Mouse (Mus musculus): ENCODE results near the gene Ptov1. TPM values are rescaled to one million over a fixed set of nuclear protein-coding genes. Genes with fewer than 3 reads are reported as not detected.
A peak's percentile ranks its signal among the peaks of the same experiment; 100 is the strongest.

Gene Ptov1
- polyA plus RNA-seq, 1 experiment from 2014 or later: 389 TPM

- Histone ChIP-seq H3K9ac (ENCODE audit: low read depth, low read length) (no peak overlapping the region; the same call in 1 of the 2 replicates), H3K36me3 (ENCODE audit: control insufficient read depth, insufficient read depth, low read length) (peaks cover 36% of the 10 kb centered on the region), H3K4me3 (ENCODE audit: low read length) (no peak overlapping the region), H3K27ac (ENCODE audit: low read depth, low read length) (no peak overlapping the region), H3K9me3 (ENCODE audit: control insufficient read depth, low read length) (no peaks in the 10 kb centered on the region), H3K27me3 (replicated peaks; ENCODE audit: control insufficient read depth, insufficient read depth, low read length) (no peaks in the 10 kb centered on the region), H3K4me1 (ENCODE audit: control insufficient read depth, insufficient read depth, low read depth, low read length) (peaks cover 46% of the 10 kb centered on the region), H3K4me2 (ENCODE audit: low read length) (no peak overlapping the region)
- no peak for ATAC-seq
- 85% methylated on average over 11 of the region's 11 CpGs for WGBS
Measured at GRCm38 (mm10) chr7:44863982-44864494, 5.5 kb downstream of the Ptov1 start.

DNA sequence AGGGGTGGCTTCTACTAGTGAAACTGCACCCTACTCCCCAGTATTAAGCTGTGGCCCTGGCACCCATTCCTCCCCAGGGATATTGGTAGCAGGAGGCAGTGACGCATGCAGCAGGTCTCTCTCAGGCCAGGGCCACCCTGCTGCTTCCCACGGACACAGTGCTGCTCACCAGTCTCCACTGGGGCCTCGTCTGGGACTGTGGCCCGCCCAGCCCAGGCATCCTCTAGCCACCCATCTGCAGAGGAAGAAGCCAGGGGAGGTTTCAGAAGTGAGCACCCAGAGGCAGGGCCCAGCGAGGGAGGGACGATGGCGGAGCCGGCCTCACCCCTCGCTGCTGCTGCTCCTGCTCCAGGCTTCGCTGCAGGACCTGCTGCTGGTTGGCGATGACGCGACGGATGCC is 6.4 kb downstream of the Ptov1 start:
- no peak for ATAC-seq
- no peak overlapping the region for H3K9ac ChIP-seq (ENCODE audit: low read depth, low read length)

GRCm38 (mm10) chr7:44862434-44862833 is 7.2 kb downstream of the Ptov1 start:
- H3K36me3 ChIP-seq (ENCODE audit: control insufficient read depth, insufficient read depth, low read length): peaks cover 36% of the 10 kb centered on the region
- WGBS: 89% methylated on average over 8 of the region's 8 CpGs

More for the DNA sequence above, 6.4 kb downstream of the Ptov1 start:
- 88% methylated on average over 14 of the region's 14 CpGs for WGBS
- no peaks in the 10 kb centered on the region for H3K9me3 ChIP-seq (ENCODE audit: control insufficient read depth, low read length)
- H3K4me3 ChIP-seq (ENCODE audit: low read length): no peak overlapping the region
- H3K36me3 ChIP-seq (ENCODE audit: control insufficient read depth, insufficient read depth, low read length): peaks cover 36% of the 10 kb centered on the region
- no peaks in the 10 kb centered on the region for H3K27me3 ChIP-seq (replicated peaks; ENCODE audit: control insufficient read depth, insufficient read depth, low read length)
- H3K4me1 ChIP-seq (ENCODE audit: control insufficient read depth, insufficient read depth, low read depth, low read length): peaks cover 47% of the 10 kb centered on the region
- H3K27ac ChIP-seq (ENCODE audit: low read depth, low read length): no peak overlapping the region
- no peak overlapping the region for H3K4me2 ChIP-seq (ENCODE audit: low read length)

GRCm38 (mm10) chr7:44861429-44861816 is 8.2 kb downstream of the Ptov1 start:
- H3K27ac ChIP-seq (ENCODE audit: low read depth, low read length): no peak overlapping the region
- peaks cover 36% of the 10 kb centered on the region for H3K36me3 ChIP-seq (ENCODE audit: control insufficient read depth, insufficient read depth, low read length)

More at GRCm38 (mm10) chr7:44862434-44862833, 7.2 kb downstream of the Ptov1 start:
- ATAC-seq: no peak
- Histone ChIP-seq H3K4me2 (ENCODE audit: low read length) (no peak overlapping the region), H3K9me3 (ENCODE audit: control insufficient read depth, low read length) (no peaks in the 10 kb centered on the region), H3K9ac (ENCODE audit: low read depth, low read length) (no peak overlapping the region), H3K4me1 (ENCODE audit: control insufficient read depth, insufficient read depth, low read depth, low read length) (peaks cover 44% of the 10 kb centered on the region), H3K27me3 (replicated peaks; ENCODE audit: control insufficient read depth, insufficient read depth, low read length) (no peaks in the 10 kb centered on the region), H3K27ac (ENCODE audit: low read depth, low read length) (no peak overlapping the region), H3K4me3 (ENCODE audit: low read length) (no peak overlapping the region)

DNA sequence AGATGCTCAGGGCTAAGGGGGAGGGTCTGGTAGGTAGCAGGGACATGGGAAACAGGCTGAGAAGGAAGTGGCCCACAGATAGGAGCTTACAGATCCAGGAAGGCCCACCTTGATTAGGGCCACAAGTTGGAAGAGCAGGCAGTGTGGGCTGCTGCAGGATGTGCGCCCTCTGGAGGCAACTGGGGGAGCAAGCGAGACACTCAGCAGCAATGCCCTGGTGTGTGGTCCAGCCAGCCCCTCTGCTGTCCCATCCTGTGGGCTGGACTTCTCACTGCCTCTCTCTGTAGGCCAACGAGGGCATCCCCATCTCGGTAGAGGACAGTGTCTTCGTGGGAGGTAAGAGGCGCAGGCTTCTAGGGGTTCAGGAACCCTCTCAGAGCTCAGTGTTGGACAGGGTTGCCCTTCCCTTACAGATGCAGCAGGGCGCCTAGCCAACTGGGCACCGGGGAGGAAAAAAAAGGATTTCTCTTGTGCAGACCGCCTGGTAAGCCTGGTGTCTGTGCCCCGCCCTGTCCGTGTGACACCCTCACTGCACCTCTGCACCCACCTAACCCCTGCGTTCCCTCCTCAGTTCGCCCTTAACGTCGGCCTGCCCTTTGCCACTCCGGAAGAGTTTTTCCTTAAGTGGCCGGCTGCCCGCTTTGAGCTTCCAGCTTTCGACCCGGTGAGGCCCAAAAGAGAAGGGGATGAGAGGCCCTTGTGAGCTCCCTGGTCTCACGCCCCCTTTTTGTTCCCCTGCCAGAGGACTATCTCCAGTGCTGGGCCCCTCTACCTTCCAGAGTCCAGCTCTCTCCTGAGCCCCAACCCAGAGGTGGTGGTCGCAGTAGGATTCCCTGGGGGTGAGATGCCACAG is 8.8 kb downstream of the Ptov1 start:
- Histone ChIP-seq H3K27ac (ENCODE audit: low read depth, low read length) (0 out of 2 replicates have a peak overlapping the region, but pooled peaks have one; percentile 23), H3K36me3 (ENCODE audit: control insufficient read depth, insufficient read depth, low read length) (peaks cover 36% of the 10 kb centered on the region), H3K9me3 (ENCODE audit: control insufficient read depth, low read length) (no peaks in the 10 kb centered on the region), H3K4me2 (ENCODE audit: low read length) (no peak overlapping the region), H3K4me1 (ENCODE audit: control insufficient read depth, insufficient read depth, low read depth, low read length) (peaks cover 33% of the 10 kb centered on the region), H3K4me3 (ENCODE audit: low read length) (no peak overlapping the region), H3K27me3 (replicated peaks; ENCODE audit: control insufficient read depth, insufficient read depth, low read length) (no peaks in the 10 kb centered on the region), H3K9ac (ENCODE audit: low read depth, low read length) (peak overlapping the region; percentile 43)
- peak; percentile 35; the same call in 1 of the 2 replicates for ATAC-seq
- 60% methylated on average over 22 of the region's 22 CpGs for WGBS

More at GRCm38 (mm10) chr7:44861429-44861816, 8.2 kb downstream of the Ptov1 start:
- Histone ChIP-seq H3K4me1 (ENCODE audit: control insufficient read depth, insufficient read depth, low read depth, low read length) (peaks cover 37% of the 10 kb centered on the region), H3K27me3 (replicated peaks; ENCODE audit: control insufficient read depth, insufficient read depth, low read length) (no peaks in the 10 kb centered on the region), H3K4me2 (ENCODE audit: low read length) (no peak overlapping the region), H3K9me3 (ENCODE audit: control insufficient read depth, low read length) (no peaks in the 10 kb centered on the region), H3K9ac (ENCODE audit: low read depth, low read length) (no peak overlapping the region), H3K4me3 (ENCODE audit: low read length) (no peak overlapping the region)
- 78% methylated on average over 14 of the region's 14 CpGs for WGBS
- no peak for ATAC-seq

GRCm38 (mm10) chr7:44859896-44860295 is 9.7 kb downstream of the Ptov1 start:
- Histone ChIP-seq H3K27me3 (replicated peaks; ENCODE audit: control insufficient read depth, insufficient read depth, low read length) (no peaks in the 10 kb centered on the region), H3K9me3 (ENCODE audit: control insufficient read depth, low read length) (no peaks in the 10 kb centered on the region), H3K4me1 (ENCODE audit: control insufficient read depth, insufficient read depth, low read depth, low read length) (peaks cover 25% of the 10 kb centered on the region), H3K4me3 (ENCODE audit: low read length) (no peak overlapping the region), H3K4me2 (ENCODE audit: low read length) (no peak overlapping the region), H3K36me3 (ENCODE audit: control insufficient read depth, insufficient read depth, low read length) (peaks cover 33% of the 10 kb centered on the region), H3K9ac (ENCODE audit: low read depth, low read length) (no peak overlapping the region), H3K27ac (ENCODE audit: low read depth, low read length) (no peak overlapping the region)
- ATAC-seq: no peak
- 92% methylated on average over 11 of the region's 11 CpGs for WGBS

- H3K27me3 ChIP-seq (replicated peaks; ENCODE audit: control insufficient read depth, insufficient read depth, low read length): no peaks in the 10 kb centered on the region
- peak overlapping the region; percentile 80 for H3K4me3 ChIP-seq (ENCODE audit: low read length)
- peak overlapping the region; percentile 96 for H3K27ac ChIP-seq (ENCODE audit: low read depth, low read length)
- ATAC-seq: no peak
- WGBS: 30% methylated on average over 8 of the region's 8 CpGs
- H3K4me2 ChIP-seq (ENCODE audit: low read length): peak overlapping the region; percentile 90
- H3K4me1 ChIP-seq (ENCODE audit: control insufficient read depth, insufficient read depth, low read depth, low read length): peaks cover 31% of the 10 kb centered on the region
- no peaks in the 10 kb centered on the region for H3K9me3 ChIP-seq (ENCODE audit: control insufficient read depth, low read length)
- peaks cover 13% of the 10 kb centered on the region for H3K36me3 ChIP-seq (ENCODE audit: control insufficient read depth, insufficient read depth, low read length)
- peak overlapping the region; percentile 86 for H3K9ac ChIP-seq (ENCODE audit: low read depth, low read length)
Measured at GRCm38 (mm10) chr7:44857905-44858304, 11.7 kb downstream of the Ptov1 start.

GRCm38 (mm10) chr7:44857042-44857552 is 12.5 kb downstream of the Ptov1 start, which contains the start of gene Pnkp:
Pnkp (plus strand) TSS chr7:44857139.
- Histone ChIP-seq H3K4me1 (ENCODE audit: control insufficient read depth, insufficient read depth, low read depth, low read length) (peaks cover 31% of the 10 kb centered on the region), H3K4me3 (ENCODE audit: low read length) (peak within 1 kb of the TSS; percentile 80), H3K27me3 (replicated peaks; ENCODE audit: control insufficient read depth, insufficient read depth, low read length) (no peaks in the 10 kb centered on the region), H3K27ac (ENCODE audit: low read depth, low read length) (peak within 1 kb of the TSS; percentile 96), H3K9me3 (ENCODE audit: control insufficient read depth, low read length) (no peaks in the 10 kb centered on the region), H3K4me2 (ENCODE audit: low read length) (peak within 1 kb of the TSS; percentile 90), H3K36me3 (ENCODE audit: control insufficient read depth, insufficient read depth, low read length) (peaks cover 5% of the 10 kb centered on the region; the same call in 1 of the 2 replicates), H3K9ac (ENCODE audit: low read depth, low read length) (peak within 1 kb of the TSS; percentile 86)
- ATAC-seq: peak; percentile 73
- under 1% methylated on average over 32 of the region's 32 CpGs for WGBS

All from hindbrain, embryonic 16.5 days (tissue).